Mouse (Mus musculus) adrenal gland, adult 10 weeks (tissue): ENCODE measurements around the gene Dzip3. TPM values are rescaled to one million over a fixed set of nuclear protein-coding genes. Genes with fewer than 3 reads are reported as not detected.

ENCODE experiments used
- polyA plus RNA-seq: library from polyadenylated mRNA; stranded (reverse); fragments of 350-450 nt; fragmentation: Illumina TruSeq; extraction: RNeasy Lipid Tissue Mini Kit (QIAGEN cat#74804); gene quantifications from one replicate; pipeline ENCODE4 v1.2.3, GENCODE M21; 2014; ENCODE audit warnings: low read depth, low replicate concordance

Gene Dzip3
- polyA plus RNA-seq = 78.7 TPM

DNA sequence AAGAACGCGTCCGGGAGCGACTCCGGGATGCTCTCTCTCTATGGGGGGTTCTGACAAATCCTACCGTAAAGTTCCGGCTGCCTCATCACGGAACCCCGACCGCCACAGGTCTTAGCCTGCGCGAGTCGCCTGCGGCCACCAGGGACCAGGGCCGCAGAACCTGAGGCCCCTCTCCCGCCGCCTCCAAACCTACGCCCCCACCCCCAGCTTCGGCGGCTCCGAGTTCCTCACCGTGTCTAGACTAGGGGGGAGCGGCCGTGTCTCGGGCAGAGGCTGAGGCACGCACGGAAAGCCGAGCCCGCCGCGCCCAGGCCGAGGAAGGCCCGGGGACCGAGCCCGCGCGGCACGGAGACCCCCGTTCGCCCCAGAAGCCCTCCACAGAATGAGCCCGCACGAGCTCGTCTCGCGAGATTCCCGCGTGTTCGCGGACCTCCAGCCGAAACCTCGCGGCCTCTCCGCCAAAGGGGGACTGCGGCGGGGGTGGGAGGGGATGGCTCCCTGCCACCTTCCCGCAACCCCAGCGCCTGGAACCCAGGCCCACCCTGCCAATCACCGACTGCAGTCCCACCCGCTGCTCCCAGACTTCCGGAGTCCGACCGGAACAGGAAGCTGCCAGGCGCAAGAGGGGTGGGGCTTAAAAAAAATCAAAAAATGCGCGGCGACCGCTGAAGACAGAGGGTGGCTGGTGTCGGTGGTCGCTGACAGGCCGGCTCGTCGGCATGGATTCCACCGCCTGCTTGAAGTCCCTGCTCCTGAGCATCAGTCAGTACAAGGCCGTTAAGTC, at the start of gene Dzip3, which contains the start of gene Cip2a:
Dzip3 (minus strand) TSS at position 607 of the 784 bp plus-strand sequence.
Cip2a (plus strand) TSS at position 627 of the 784 bp plus-strand sequence.

Other genes with a start within 250 kb of the Dzip3 start
- gene Trat1, start 222.1 kb downstream of the Dzip3 start, polyA plus RNA-seq = 0.23 TPM
- gene Retnlb, start 177.3 kb downstream of the Dzip3 start, polyA plus RNA-seq = not detected
- gene Retnla, start 151.6 kb downstream of the Dzip3 start, polyA plus RNA-seq = 24.1 TPM
- not detected for gene Retnlg, start 121.5 kb downstream of the Dzip3 start, polyA plus RNA-seq
- gene Cip2a, start within 50 bp of the Dzip3 start, polyA plus RNA-seq = 16.5 TPM
- not detected for gene Myh15, start 63.3 kb upstream of the Dzip3 start, polyA plus RNA-seq